Comparison of ENCODE assay signal across 14 mouse cellular contexts in the genomic region with DNA sequence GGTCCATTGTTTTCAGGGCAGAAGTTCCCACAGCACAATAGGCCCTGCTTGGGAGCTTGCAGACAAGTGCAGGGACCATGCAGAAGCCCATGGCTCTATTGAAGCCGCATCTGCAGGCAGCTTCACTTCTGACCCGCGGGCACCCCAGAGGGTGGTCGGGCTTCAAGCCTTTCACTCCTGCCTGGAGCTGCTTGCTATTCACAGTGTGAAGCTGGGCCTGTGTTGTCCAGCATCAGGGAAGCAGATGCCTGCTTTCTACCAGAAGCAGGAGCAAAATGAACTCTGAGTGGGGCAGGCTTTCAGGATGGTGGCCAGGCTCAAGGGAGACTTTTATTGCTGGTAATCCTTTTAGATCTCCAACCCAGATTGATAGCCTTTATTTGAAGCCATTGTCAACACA.
DNase-seq lines count a peak whose midpoint lies in the region; ATAC-seq and TF ChIP-seq lines count a peak whose summit lies in the region.
"Had no signal": no experiment of that assay in that cellular context is flagged by ENCODE, and none has a peak within 500 bp of the region (broad histone marks: within the 10 kb centered on the region; RNA-seq: fewer than 3 reads in every experiment).

No protein-coding gene starts in this region.

- H3K27me3 ChIP-seq in forebrain, embryonic 11.5 days (ENCODE audit: control insufficient read depth, insufficient read depth, low read length): peaks cover 31% of the 10 kb centered on the region
- no peaks in the 10 kb centered on the region for H3K27me3 ChIP-seq in hindbrain, embryonic 15.5 days
- peaks cover 22% of the 10 kb centered on the region; the same call in 1 of the 2 replicates for H3K27me3 ChIP-seq in midbrain, postnatal 0 days (ENCODE audit: insufficient read depth, low read length)
- H3K27me3 ChIP-seq: embryonic facial prominence, embryonic 15.5 days; limb, embryonic 15.5 days; lung, embryonic 15.5 days had no signal

- 1% methylated on average over 4 of the region's 4 CpGs for WGBS in forebrain, embryonic 11.5 days
- WGBS in hindbrain, embryonic 15.5 days: 2% methylated on average over 4 of the region's 4 CpGs
- WGBS in midbrain, postnatal 0 days: 9% methylated on average over 4 of the region's 4 CpGs

- H3K4me1 ChIP-seq in forebrain, embryonic 11.5 days (replicated peaks; ENCODE audit: control insufficient read depth, insufficient read depth, low read length): peaks cover 6% of the 10 kb centered on the region; the same call in 1 of the 2 replicates
- peaks cover 9% of the 10 kb centered on the region for H3K4me1 ChIP-seq in hindbrain, embryonic 15.5 days (replicated peaks)
- H3K4me1 ChIP-seq in midbrain, postnatal 0 days (ENCODE audit: insufficient read depth, low read length): no peaks in the 10 kb centered on the region
- H3K4me1 ChIP-seq: embryonic facial prominence, embryonic 15.5 days had no signal

- TF ChIP-seq CTCF in midbrain, postnatal 0 days (IDR thresholded peaks at IDR 0.05): no peak

- no peak overlapping the region for H3K27ac ChIP-seq in forebrain, embryonic 11.5 days (ENCODE audit: low read depth, low read length)
- H3K27ac ChIP-seq in hindbrain, embryonic 15.5 days (replicated peaks): no peak overlapping the region
- no peak overlapping the region for H3K27ac ChIP-seq in midbrain, postnatal 0 days (ENCODE audit: low read depth, low read length)
- H3K27ac ChIP-seq: embryonic facial prominence, embryonic 15.5 days; limb, embryonic 15.5 days; lung, embryonic 15.5 days had no signal

- DNase-seq in embryo, embryonic 10 days (ENCODE audit: low spot score): peak; percentile 80
- DNase-seq in forebrain, embryonic 11.5 days (ENCODE audit: low spot score): peak; percentile 70
- DNase-seq in midbrain, postnatal 0 days (ENCODE audit: low spot score): no peak
- no peak for DNase-seq in urinary bladder, postnatal 25 days (ENCODE audit: low spot score)
- no peak for DNase-seq in thymus, postnatal 14 days
- DNase-seq in testis, postnatal 14 days (ENCODE audit: low spot score): no peak
- DNase-seq in testis, postnatal 10 days (ENCODE audit: low spot score): no peak
- DNase-seq: gastrocnemius, postnatal 10 days; kidney, adult 8-10 months; right cerebral cortex, postnatal 4 days had no signal

- H3K4me3 ChIP-seq in forebrain, embryonic 11.5 days (ENCODE audit: low read depth, low read length): no peak overlapping the region
- H3K4me3 ChIP-seq in hindbrain, embryonic 15.5 days: no peak overlapping the region
- H3K4me3 ChIP-seq in midbrain, postnatal 0 days (ENCODE audit: low read depth, low read length): no peak overlapping the region
- H3K4me3 ChIP-seq: embryonic facial prominence, embryonic 15.5 days; limb, embryonic 15.5 days; lung, embryonic 15.5 days had no signal

- no peak overlapping the region for H3K4me2 ChIP-seq in forebrain, embryonic 11.5 days (ENCODE audit: low read depth, low read length, severe bottlenecking)
- no peak overlapping the region for H3K4me2 ChIP-seq in hindbrain, embryonic 15.5 days
- no peak overlapping the region for H3K4me2 ChIP-seq in midbrain, postnatal 0 days (ENCODE audit: low read depth, low read length, poor library complexity, severe bottlenecking)
- H3K4me2 ChIP-seq: embryonic facial prominence, embryonic 15.5 days; limb, embryonic 15.5 days; lung, embryonic 15.5 days had no signal

- no peak overlapping the region; the same call in 1 of the 2 replicates for H3K9ac ChIP-seq in forebrain, embryonic 11.5 days (ENCODE audit: low read length)
- no peak overlapping the region for H3K9ac ChIP-seq in hindbrain, embryonic 15.5 days
- no peak overlapping the region for H3K9ac ChIP-seq in midbrain, postnatal 0 days (replicated peaks; ENCODE audit: low read length, poor library complexity, severe bottlenecking)
- H3K9ac ChIP-seq: embryonic facial prominence, embryonic 15.5 days; limb, embryonic 15.5 days; lung, embryonic 15.5 days had no signal

- no peaks in the 10 kb centered on the region for H3K36me3 ChIP-seq in forebrain, embryonic 11.5 days (ENCODE audit: control insufficient read depth, insufficient read depth, low read length)
- H3K36me3 ChIP-seq in hindbrain, embryonic 15.5 days: no peaks in the 10 kb centered on the region
- no peaks in the 10 kb centered on the region for H3K36me3 ChIP-seq in midbrain, postnatal 0 days (ENCODE audit: insufficient read depth, low read length)
- H3K36me3 ChIP-seq: embryonic facial prominence, embryonic 15.5 days; limb, embryonic 15.5 days; lung, embryonic 15.5 days had no signal

- H3K9me3 ChIP-seq in forebrain, embryonic 11.5 days (ENCODE audit: control insufficient read depth, low read length): no peaks in the 10 kb centered on the region; the same call in 1 of the 2 replicates
- no peaks in the 10 kb centered on the region for H3K9me3 ChIP-seq in hindbrain, embryonic 15.5 days
- H3K9me3 ChIP-seq in midbrain, postnatal 0 days (ENCODE audit: low read length): no peaks in the 10 kb centered on the region; the same call in 1 of the 2 replicates
- H3K9me3 ChIP-seq: embryonic facial prominence, embryonic 15.5 days; limb, embryonic 15.5 days; lung, embryonic 15.5 days had no signal

- peak; percentile 70 for ATAC-seq in forebrain, embryonic 11.5 days (replicated peaks; ENCODE audit: low FRiP score)
- ATAC-seq in hindbrain, embryonic 15.5 days (ENCODE audit: low FRiP score, low read depth): 0 out of 2 replicates have a peak, but pooled peaks have one; percentile 9
- ATAC-seq in midbrain, postnatal 0 days (ENCODE audit: low FRiP score): peak; percentile 38

Comparison
In these comparisons a context has a peak if more than half of its experiments do, and no peak if none do; other contexts are left out.
1. DNase-seq: peak in embryo, embryonic 10 days (single experiment) and forebrain, embryonic 11.5 days (single experiment); none in midbrain, postnatal 0 days (single experiment), urinary bladder, postnatal 25 days (single experiment), thymus, postnatal 14 days (single experiment), testis, postnatal 14 days (single experiment) and testis, postnatal 10 days (single experiment).
2. ATAC-seq: peak in every context shown above with its lines; median percentile 70 in forebrain, embryonic 11.5 days; 38 in midbrain, postnatal 0 days; 9 in hindbrain, embryonic 15.5 days.